Mouse (Mus musculus): ENCODE data around the gene Zscan10. TPM values are rescaled to one million over a fixed set of nuclear protein-coding genes. Genes with fewer than 3 reads are reported as not detected.

Zscan10 gene
- polyA plus RNA-seq, 1 experiment from 2014 or later, result not detected

DNA sequence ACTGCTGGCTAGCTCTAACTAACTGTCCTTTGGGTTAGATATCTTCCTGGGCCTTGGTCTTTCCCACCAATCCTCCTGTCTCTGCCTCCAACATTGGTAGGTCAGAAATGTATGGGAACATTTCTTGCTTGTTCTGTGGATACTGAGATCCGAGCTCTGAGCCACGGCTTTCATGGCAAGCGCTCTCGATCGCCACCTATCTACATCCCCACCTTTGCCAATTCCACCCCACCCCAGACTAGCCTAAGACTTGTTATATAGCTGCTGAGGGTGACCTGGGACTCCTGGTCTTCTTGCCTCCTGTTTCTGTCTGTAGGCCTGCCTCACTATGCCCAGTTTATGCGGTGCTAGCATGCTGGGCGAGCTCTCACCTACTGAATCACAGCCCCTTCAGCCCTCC lies 3.7 kb downstream of the Zscan10 start:
- ATAC-seq, result no peak
- WGBS (ENCODE audit: insufficient replicate concordance), result 68% methylated on average over 7 of the region's 7 CpGs
- DNase-seq, result no peak
- no peaks in the 10 kb centered on the region for H3K36me3 ChIP-seq (replicated peaks; ENCODE audit: insufficient read depth, low read length)
- H3K27me3 ChIP-seq (ENCODE audit: insufficient read depth, low read length), result no peaks in the 10 kb centered on the region
- TF ChIP-seq CTCF (IDR thresholded peaks at IDR 0.05; ENCODE audit: low read depth) (peak; percentile 11; the same call in 1 of the 2 replicates), EP300 (IDR thresholded peaks at IDR 0.05; ENCODE audit: low read depth) (no peak)
- H3K9ac ChIP-seq (replicated peaks), result no peak overlapping the region
- no peak overlapping the region for H3K4me2 ChIP-seq (ENCODE audit: low read depth, low read length)
- no peak overlapping the region for H3K4me3 ChIP-seq (ENCODE audit: low read depth, low read length)
- no peaks in the 10 kb centered on the region for H3K4me1 ChIP-seq (ENCODE audit: insufficient read depth)
- no peak overlapping the region for H3K27ac ChIP-seq (ENCODE audit: low read depth)
- H3K9me3 ChIP-seq (ENCODE audit: low read length), result no peaks in the 10 kb centered on the region

DNA sequence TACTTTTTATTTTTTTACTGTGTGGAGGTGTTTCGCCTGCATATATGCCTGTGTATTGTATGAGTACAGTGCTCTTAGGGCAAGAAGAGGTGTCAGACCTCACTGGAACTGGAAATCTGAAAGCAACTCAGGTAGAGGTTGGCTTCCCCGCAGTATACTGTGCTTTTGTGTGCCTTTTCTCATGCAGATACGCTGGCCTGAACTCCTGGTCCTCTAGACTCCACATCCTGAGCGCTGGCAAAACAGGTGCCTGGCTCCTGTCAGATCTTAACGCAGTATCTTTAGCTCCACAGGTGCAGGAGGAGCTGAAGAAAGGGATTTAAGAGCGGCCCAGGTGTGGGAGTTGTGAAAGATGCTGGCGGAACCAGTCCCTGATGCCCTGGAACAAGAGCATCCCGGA lies 4.6 kb downstream of the Zscan10 start:
- ATAC-seq, result no peak
- WGBS (ENCODE audit: insufficient replicate concordance), result 84% methylated on average over 8 of the region's 8 CpGs
- Histone ChIP-seq H3K9me3 (ENCODE audit: low read length) (no peaks in the 10 kb centered on the region), H3K4me2 (ENCODE audit: low read depth, low read length) (no peak overlapping the region), H3K9ac (replicated peaks) (no peak overlapping the region), H3K4me3 (ENCODE audit: low read depth, low read length) (no peak overlapping the region), H3K27me3 (ENCODE audit: insufficient read depth, low read length) (no peaks in the 10 kb centered on the region), H3K27ac (ENCODE audit: low read depth) (no peak overlapping the region), H3K4me1 (ENCODE audit: insufficient read depth) (no peaks in the 10 kb centered on the region), H3K36me3 (replicated peaks; ENCODE audit: insufficient read depth, low read length) (no peaks in the 10 kb centered on the region)
- TF ChIP-seq CTCF (IDR thresholded peaks at IDR 0.05; ENCODE audit: low read depth), result no peak
- no peak for TF ChIP-seq EP300 (IDR thresholded peaks at IDR 0.05; ENCODE audit: low read depth)
- no peak for DNase-seq

DNA sequence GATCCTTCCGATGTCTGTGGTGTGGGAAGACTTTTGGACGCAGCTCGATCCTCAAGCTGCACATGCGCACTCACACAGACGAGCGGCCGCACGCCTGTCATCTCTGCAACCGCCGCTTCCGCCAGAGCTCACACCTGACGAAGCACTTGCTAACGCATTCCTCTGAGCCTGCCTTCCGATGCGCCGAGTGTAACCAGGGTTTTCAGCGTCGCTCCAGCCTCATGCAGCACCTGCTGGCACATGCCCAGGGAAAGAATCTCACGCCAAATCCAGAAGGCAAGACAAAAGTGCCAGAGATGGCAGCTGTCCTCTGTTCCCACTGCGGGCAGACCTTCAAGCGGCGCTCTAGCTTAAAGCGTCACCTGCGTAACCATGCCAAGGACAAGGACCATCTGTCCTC lies 9.0 kb downstream of the Zscan10 start:
- Histone ChIP-seq H3K9ac (replicated peaks) (no peak overlapping the region), H3K27me3 (ENCODE audit: insufficient read depth, low read length) (no peaks in the 10 kb centered on the region), H3K9me3 (ENCODE audit: low read length) (no peaks in the 10 kb centered on the region), H3K4me3 (ENCODE audit: low read depth, low read length) (no peak overlapping the region), H3K27ac (ENCODE audit: low read depth) (no peak overlapping the region), H3K4me2 (ENCODE audit: low read depth, low read length) (no peak overlapping the region), H3K4me1 (ENCODE audit: insufficient read depth) (no peaks in the 10 kb centered on the region), H3K36me3 (replicated peaks; ENCODE audit: insufficient read depth, low read length) (no peaks in the 10 kb centered on the region)
- WGBS (ENCODE audit: insufficient replicate concordance), result 88% methylated on average over 24 of the region's 24 CpGs
- no peak for TF ChIP-seq CTCF (IDR thresholded peaks at IDR 0.05; ENCODE audit: low read depth)
- TF ChIP-seq EP300 (IDR thresholded peaks at IDR 0.05; ENCODE audit: low read depth), result no peak
- ATAC-seq (no peak), DNase-seq (no peak)

DNA sequence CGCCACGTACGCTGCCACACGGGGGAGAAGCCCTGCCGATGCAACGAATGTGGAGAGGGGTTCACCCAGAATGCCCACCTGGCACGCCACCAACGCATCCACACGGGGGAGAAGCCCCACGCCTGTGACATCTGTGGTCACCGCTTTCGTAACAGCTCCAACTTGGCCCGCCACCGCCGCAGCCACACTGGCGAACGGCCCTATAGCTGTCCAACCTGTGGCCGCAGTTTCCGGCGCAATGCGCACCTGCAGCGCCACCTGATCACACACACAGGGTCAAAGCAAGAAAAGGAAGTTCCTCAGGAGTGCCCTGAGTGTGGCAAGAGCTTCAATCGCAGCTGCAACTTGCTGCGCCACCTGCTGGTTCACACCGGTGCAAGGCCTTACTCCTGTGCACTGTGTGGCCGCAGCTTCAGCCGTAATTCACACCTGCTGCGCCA lies 9.7 kb downstream of the Zscan10 start:
- no peak overlapping the region for H3K27ac ChIP-seq (ENCODE audit: low read depth)
- H3K4me2 ChIP-seq (ENCODE audit: low read depth, low read length), result no peak overlapping the region
- WGBS (ENCODE audit: insufficient replicate concordance), result 64% methylated on average over 28 of the region's 28 CpGs
- no peak overlapping the region for H3K9ac ChIP-seq (replicated peaks)
- H3K4me3 ChIP-seq (ENCODE audit: low read depth, low read length), result no peak overlapping the region
- DNase-seq (peak; percentile 74), ATAC-seq (peak; percentile 71)
- H3K27me3 ChIP-seq (ENCODE audit: insufficient read depth, low read length), result no peaks in the 10 kb centered on the region
- H3K36me3 ChIP-seq (replicated peaks; ENCODE audit: insufficient read depth, low read length), result no peaks in the 10 kb centered on the region
- no peaks in the 10 kb centered on the region for H3K9me3 ChIP-seq (ENCODE audit: low read length)
- H3K4me1 ChIP-seq (ENCODE audit: insufficient read depth), result no peaks in the 10 kb centered on the region
- no peak for TF ChIP-seq EP300 (IDR thresholded peaks at IDR 0.05; ENCODE audit: low read depth)
- TF ChIP-seq CTCF (IDR thresholded peaks at IDR 0.05; ENCODE audit: low read depth), result peak; percentile 79

- H3K36me3 ChIP-seq (replicated peaks; ENCODE audit: insufficient read depth, low read length), result no peaks in the 10 kb centered on the region
- DNase-seq, result no peak
- H3K4me2 ChIP-seq (ENCODE audit: low read depth, low read length), result no peak overlapping the region
- no peak for ATAC-seq
- no peak overlapping the region for H3K4me3 ChIP-seq (ENCODE audit: low read depth, low read length)
- no peak for TF ChIP-seq CTCF (IDR thresholded peaks at IDR 0.05; ENCODE audit: low read depth)
- no peak for TF ChIP-seq EP300 (IDR thresholded peaks at IDR 0.05; ENCODE audit: low read depth)
- H3K9ac ChIP-seq (replicated peaks), result no peak overlapping the region
- no peak overlapping the region for H3K27ac ChIP-seq (ENCODE audit: low read depth)
- 21% methylated on average over 9 of the region's 9 CpGs for WGBS (ENCODE audit: insufficient replicate concordance)
- no peaks in the 10 kb centered on the region for H3K9me3 ChIP-seq (ENCODE audit: low read length)
- H3K4me1 ChIP-seq (ENCODE audit: insufficient read depth), result no peaks in the 10 kb centered on the region
- H3K27me3 ChIP-seq (ENCODE audit: insufficient read depth, low read length), result 0 out of 2 replicates have a peak, but pooled peaks cover 4% of the 10 kb centered on the region
These were observed 16.4 kb downstream of the Zscan10 start for GRCm38 (mm10) chr17:23617087-23617486.

GRCm38 (mm10) chr17:23620351-23620750 lies 19.7 kb downstream of the Zscan10 start:
- Histone ChIP-seq H3K4me1 (ENCODE audit: insufficient read depth) (no peaks in the 10 kb centered on the region), H3K4me2 (ENCODE audit: low read depth, low read length) (no peak overlapping the region), H3K27me3 (ENCODE audit: insufficient read depth, low read length) (0 out of 2 replicates have a peak, but pooled peaks cover 4% of the 10 kb centered on the region), H3K9me3 (ENCODE audit: low read length) (no peaks in the 10 kb centered on the region), H3K4me3 (ENCODE audit: low read depth, low read length) (no peak overlapping the region), H3K36me3 (replicated peaks; ENCODE audit: insufficient read depth, low read length) (no peaks in the 10 kb centered on the region), H3K27ac (ENCODE audit: low read depth) (no peak overlapping the region), H3K9ac (replicated peaks) (no peak overlapping the region)
- 60% methylated on average over 7 of the region's 7 CpGs for WGBS (ENCODE audit: insufficient replicate concordance)
- ATAC-seq (no peak), DNase-seq (no peak)
- TF ChIP-seq CTCF (IDR thresholded peaks at IDR 0.05; ENCODE audit: low read depth) (no peak), EP300 (IDR thresholded peaks at IDR 0.05; ENCODE audit: low read depth) (no peak)

- Histone ChIP-seq H3K4me1 (ENCODE audit: insufficient read depth) (no peaks in the 10 kb centered on the region; the same call in 1 of the 2 replicates), H3K9me3 (ENCODE audit: low read length) (no peaks in the 10 kb centered on the region), H3K4me3 (ENCODE audit: low read depth, low read length) (no peak overlapping the region), H3K27me3 (ENCODE audit: insufficient read depth, low read length) (0 out of 2 replicates have a peak, but pooled peaks cover 5% of the 10 kb centered on the region), H3K27ac (ENCODE audit: low read depth) (no peak overlapping the region), H3K9ac (replicated peaks) (no peak overlapping the region), H3K36me3 (replicated peaks; ENCODE audit: insufficient read depth, low read length) (no peaks in the 10 kb centered on the region), H3K4me2 (ENCODE audit: low read depth, low read length) (no peak overlapping the region)
- no peak for DNase-seq
- TF ChIP-seq EP300 (IDR thresholded peaks at IDR 0.05; ENCODE audit: low read depth), result no peak
- no peak for TF ChIP-seq CTCF (IDR thresholded peaks at IDR 0.05; ENCODE audit: low read depth)
- 47% methylated on average over 7 of the region's 7 CpGs for WGBS (ENCODE audit: insufficient replicate concordance)
- ATAC-seq, result no peak
These were observed 27.2 kb downstream of the Zscan10 start for GRCm38 (mm10) chr17:23627813-23628212.

Data from liver, postnatal 0 days (tissue).